Mouse (Mus musculus) neural tube, embryonic 11.5 days (tissue): ENCODE data around the gene Exosc2. TPM values are rescaled to one million over a fixed set of nuclear protein-coding genes. Genes with fewer than 3 reads are reported as not detected.

ENCODE experiments used
- ATAC-seq: fragments of 200-750 bp; cut with Nextera tagmentation; 2 replicates; pipeline ENCODE4 v1.8.0; 2017; ENCODE audit warnings: moderate number of reproducible peaks, mild to moderate bottlenecking, moderate TSS enrichment, moderate library complexity; ENCODE audit not compliant: insufficient read depth, low FRiP score, low TSS enrichment
- DNase-seq: peaks from one replicate; pipeline ENCODE4 v3.0.0-alpha.2; 2015; ENCODE audit warnings: low spot score
- H3K27ac ChIP-seq: fragments of 300-500 bp; sonication (generic); 2 replicates; pipeline ENCODE4 v1.5.1; 2014; ENCODE audit warnings: low read depth, mild to moderate bottlenecking, low read length
- H3K27me3 ChIP-seq: fragments of 300-500 bp; sonication (generic); 2 replicates; pipeline ENCODE4 v1.6.1; 2014; ENCODE audit warnings: mild to moderate bottlenecking, low read length, mixed read lengths; ENCODE audit not compliant: control insufficient read depth, insufficient read depth
- H3K36me3 ChIP-seq: fragments of 300-500 bp; sonication (generic); 2 replicates; pipeline ENCODE4 v1.6.1; 2014; ENCODE audit warnings: mild to moderate bottlenecking, low read length, moderate library complexity, mixed read lengths; ENCODE audit not compliant: control insufficient read depth, insufficient read depth
- H3K4me1 ChIP-seq: fragments of 300-500 bp; sonication (generic); 2 replicates; pipeline ENCODE4 v1.6.1; 2014; ENCODE audit warnings: low read length, mixed read lengths; ENCODE audit not compliant: control insufficient read depth, insufficient read depth
- H3K4me2 ChIP-seq: fragments of 300-500 bp; sonication (generic); 2 replicates; pipeline ENCODE4 v1.6.1; 2014; ENCODE audit warnings: low read depth, mild to moderate bottlenecking, moderate library complexity
- H3K4me3 ChIP-seq: fragments of 300-500 bp; sonication (generic); 2 replicates; pipeline ENCODE4 v1.5.1; 2014; ENCODE audit warnings: low read depth, low read length
- H3K9ac ChIP-seq: fragments of 300-500 bp; sonication (generic); 2 replicates; pipeline ENCODE4 v1.6.1; 2014; ENCODE audit warnings: mild to moderate bottlenecking, low read length
- H3K9me3 ChIP-seq: fragments of 300-500 bp; sonication (generic); 2 replicates; pipeline ENCODE4 v1.6.1; 2016; ENCODE audit warnings: low read length; ENCODE audit not compliant: control insufficient read depth
- WGBS: fragments of 180-500 bp; shearing (Covaris S2); extraction: QIAGEN DNeasy Blood & Tissue Kit; methylation state at CpG from one replicate; pipeline ENCODE4 v1.1.7; 2014; 5-methylcytosine and 5-hydroxymethylcytosine counted together
- polyA plus RNA-seq: library from polyadenylated mRNA; unstranded; fragments of >200 nt; fragmentation: Nextera tagmentation; extraction: Ambion mirVana; gene quantifications from 2 replicates; pipeline ENCODE4 v1.2.1, GENCODE M21; 2014

The Exosc2 gene
- polyA plus RNA-seq = 54.7 and 64.5 TPM in 2 replicates

DNA sequence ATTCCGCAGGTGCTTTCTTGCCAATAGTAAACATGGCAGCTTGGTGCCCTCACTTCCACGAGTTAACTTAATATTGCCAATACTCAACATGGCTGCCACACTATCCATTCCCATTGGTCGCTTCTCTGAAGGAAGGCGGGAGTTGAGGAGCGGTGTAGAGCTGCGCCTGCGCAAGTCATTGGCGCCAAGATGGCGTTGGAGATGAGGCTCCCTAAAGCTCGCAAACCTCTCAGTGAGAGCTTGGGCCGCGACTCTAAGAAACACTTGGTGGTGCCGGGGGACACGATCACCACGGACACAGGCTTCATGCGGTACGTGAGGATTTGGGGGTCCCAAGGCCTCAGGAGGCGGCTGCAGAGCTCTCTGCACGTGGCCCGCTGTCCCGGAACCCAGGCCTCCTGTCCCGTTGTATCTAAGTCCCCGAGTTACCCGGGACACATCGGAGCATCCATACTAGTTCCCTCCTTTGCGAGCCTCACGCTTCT is at the start of gene Exosc2:
TSS of gene Exosc2 (plus strand) at position 165 of the 485 bp plus-strand sequence.
- no peak within 1 kb of the TSS for H3K27ac ChIP-seq
- H3K4me3 ChIP-seq = peak within 1 kb of the TSS; percentile 82
- WGBS = under 1% methylated on average over 27 of the region's 27 CpGs
- H3K4me2 ChIP-seq = peak within 1 kb of the TSS; percentile 82
- ATAC-seq = peak; percentile 84
- peak; percentile 94 for DNase-seq
- peaks cover 3% of the 10 kb centered on the region; the same call in 1 of the 2 replicates for H3K36me3 ChIP-seq
- H3K4me1 ChIP-seq = no peaks in the 10 kb centered on the region
- H3K9me3 ChIP-seq = no peaks in the 10 kb centered on the region
- peak within 1 kb of the TSS; percentile 90 for H3K9ac ChIP-seq
- H3K27me3 ChIP-seq = 0 out of 2 replicates have a peak, but pooled peaks cover 2% of the 10 kb centered on the region

DNA sequence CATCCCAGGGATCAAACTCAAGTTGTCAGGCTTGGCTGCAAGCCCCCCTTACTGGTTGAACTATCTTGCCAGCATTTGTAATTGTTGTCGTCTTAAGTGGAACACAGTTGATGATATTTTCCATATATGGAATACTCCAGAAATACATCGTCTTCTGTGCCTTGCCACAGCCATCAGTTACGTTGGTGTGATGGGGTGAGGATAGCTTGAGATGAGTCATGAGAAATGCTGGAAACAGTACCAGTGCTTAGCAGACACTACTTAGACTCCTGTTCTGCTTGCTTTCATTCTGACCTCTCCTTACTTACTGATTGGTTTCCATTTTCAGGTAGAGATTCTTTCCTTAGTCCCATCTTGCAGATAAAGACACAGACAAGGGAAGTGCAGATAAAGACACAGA is 37.0 kb upstream of the Exosc2 start:
- H3K27ac ChIP-seq = no peak overlapping the region
- peaks cover 79% of the 10 kb centered on the region for H3K27me3 ChIP-seq
- no peak overlapping the region for H3K4me3 ChIP-seq
- peaks cover 25% of the 10 kb centered on the region for H3K4me1 ChIP-seq
- H3K36me3 ChIP-seq = no peaks in the 10 kb centered on the region
- DNase-seq (no peak), ATAC-seq (no peak)
- H3K9me3 ChIP-seq = no peaks in the 10 kb centered on the region
- H3K4me2 ChIP-seq = no peak overlapping the region
- 67% methylated on average over 3 of the region's 3 CpGs for WGBS
- no peak overlapping the region for H3K9ac ChIP-seq

DNA sequence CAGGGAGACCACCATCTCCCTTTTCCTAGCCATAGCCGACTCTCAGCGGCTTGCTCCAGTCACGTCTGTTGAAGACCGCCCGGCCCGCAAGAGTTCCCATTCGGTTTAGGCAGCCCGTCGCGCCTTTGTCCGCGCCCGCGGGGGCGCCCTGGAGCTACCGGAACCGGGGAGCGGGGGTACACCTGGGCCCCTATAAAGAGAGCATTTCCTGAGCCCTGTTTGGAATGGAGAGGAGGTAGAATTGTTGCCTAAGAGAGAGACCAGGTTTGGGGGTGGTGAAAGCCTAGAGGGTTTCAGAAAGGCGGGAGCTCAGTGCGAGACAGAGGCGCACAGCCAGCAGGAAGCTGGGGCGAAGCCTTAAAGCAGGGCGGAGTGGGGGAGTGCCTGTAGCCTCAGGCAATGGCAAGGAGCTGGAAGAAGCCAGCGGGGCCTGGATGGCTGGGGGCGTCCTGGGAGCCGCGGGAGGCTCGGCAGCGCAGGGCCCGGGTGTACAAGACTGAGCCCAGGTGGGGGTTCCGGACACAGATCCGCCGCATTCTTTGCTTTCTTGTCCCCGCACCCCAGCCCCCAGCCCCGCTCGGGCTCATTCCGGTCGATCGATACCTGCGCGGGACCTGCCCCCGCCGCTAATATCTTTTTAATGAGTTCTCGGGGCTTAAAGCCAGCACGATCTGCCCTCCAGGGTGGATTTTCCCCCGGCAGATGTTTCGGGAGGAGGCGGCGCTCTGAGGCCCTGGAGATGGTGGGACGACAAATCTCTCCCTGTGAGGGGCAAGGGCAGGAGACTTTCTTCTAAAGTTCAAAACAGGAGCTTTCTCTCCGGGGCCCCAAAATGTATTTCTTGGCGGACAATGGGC is 35.0 kb upstream of the Exosc2 start:
- no peaks in the 10 kb centered on the region for H3K36me3 ChIP-seq
- peak overlapping the region; percentile 42; the same call in 1 of the 2 replicates for H3K27ac ChIP-seq
- peak overlapping the region; percentile 15 for H3K4me3 ChIP-seq
- peak overlapping the region; percentile 39 for H3K9ac ChIP-seq
- no peaks in the 10 kb centered on the region for H3K9me3 ChIP-seq
- H3K27me3 ChIP-seq = peaks cover 93% of the 10 kb centered on the region
- peak; percentile 49 for DNase-seq
- peak overlapping the region; percentile 53 for H3K4me2 ChIP-seq
- under 1% methylated on average over 52 of the region's 52 CpGs for WGBS
- H3K4me1 ChIP-seq = peaks cover 32% of the 10 kb centered on the region
- no peak for ATAC-seq

DNA sequence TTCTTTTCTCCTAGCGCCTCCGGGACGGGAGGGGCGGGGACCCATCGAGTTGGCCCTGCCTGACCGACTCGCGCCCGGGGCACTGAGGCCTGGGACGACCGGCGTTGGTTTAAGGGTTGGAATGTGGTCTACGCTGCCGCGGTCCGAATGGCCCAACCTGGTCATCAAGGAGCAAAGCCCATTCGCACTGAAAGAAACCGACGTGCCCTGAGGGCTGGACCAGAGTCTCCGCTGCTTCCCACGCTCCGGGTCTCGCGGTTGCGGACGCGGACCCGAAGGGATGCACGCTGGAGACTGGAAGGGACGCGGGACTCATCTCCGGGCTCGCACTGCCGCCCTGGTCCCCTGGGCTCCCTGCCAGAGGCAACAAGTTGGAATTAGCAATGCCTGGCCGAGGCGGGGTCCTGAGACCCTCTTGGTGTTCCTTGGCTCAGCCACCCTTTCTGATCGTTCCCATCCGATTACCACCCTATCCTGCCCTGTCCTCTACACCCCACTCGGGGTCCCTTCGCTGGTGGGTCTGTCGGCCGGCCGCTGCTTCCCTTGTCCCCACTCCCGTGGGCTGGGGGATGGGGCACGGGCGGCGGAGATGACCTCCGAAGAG is 34.3 kb upstream of the Exosc2 start:
- H3K27me3 ChIP-seq = peaks cover 95% of the 10 kb centered on the region
- H3K4me3 ChIP-seq = peak overlapping the region; percentile 15
- peaks cover 33% of the 10 kb centered on the region for H3K4me1 ChIP-seq
- WGBS = under 1% methylated on average over 45 of the region's 48 CpGs
- H3K4me2 ChIP-seq = peak overlapping the region; percentile 53
- DNase-seq (no peak), ATAC-seq (no peak; the same call in 1 of the 2 replicates)
- H3K27ac ChIP-seq = peak overlapping the region; percentile 42; the same call in 1 of the 2 replicates
- H3K9me3 ChIP-seq = no peaks in the 10 kb centered on the region
- no peaks in the 10 kb centered on the region for H3K36me3 ChIP-seq
- no peak overlapping the region; the same call in none of the 2 replicates for H3K9ac ChIP-seq

DNA sequence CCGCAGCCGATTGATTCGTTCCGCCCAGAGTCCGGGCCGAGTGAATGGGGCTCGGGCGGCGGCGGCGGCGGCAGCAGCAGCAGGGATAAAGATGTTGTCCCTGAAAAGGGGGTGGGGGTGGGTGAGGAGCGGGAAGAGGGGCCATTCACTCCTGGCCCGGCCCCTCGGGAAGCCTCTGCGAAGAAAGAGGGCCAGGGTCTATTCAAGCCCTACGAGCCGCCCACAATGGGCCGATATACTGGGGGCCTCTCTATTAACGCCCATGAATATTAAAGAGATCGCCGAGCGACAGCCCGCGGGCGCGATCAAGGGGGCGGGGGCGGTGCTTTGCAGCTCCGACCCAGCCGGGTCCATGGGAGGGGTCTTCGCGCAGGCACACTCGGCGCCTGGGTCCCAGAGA is 33.8 kb upstream of the Exosc2 start:
- ATAC-seq (peak; percentile 78), DNase-seq (peak; percentile 82)
- peaks cover 96% of the 10 kb centered on the region for H3K27me3 ChIP-seq
- H3K27ac ChIP-seq = peak overlapping the region; percentile 54; the same call in 1 of the 2 replicates
- H3K9ac ChIP-seq = peak overlapping the region; percentile 41; the same call in 1 of the 2 replicates
- H3K4me1 ChIP-seq = peaks cover 35% of the 10 kb centered on the region
- H3K9me3 ChIP-seq = no peaks in the 10 kb centered on the region
- WGBS = 0% methylated on average over 32 of the region's 35 CpGs
- peak overlapping the region; percentile 53 for H3K4me2 ChIP-seq
- no peaks in the 10 kb centered on the region for H3K36me3 ChIP-seq
- peak overlapping the region; percentile 31 for H3K4me3 ChIP-seq

DNA sequence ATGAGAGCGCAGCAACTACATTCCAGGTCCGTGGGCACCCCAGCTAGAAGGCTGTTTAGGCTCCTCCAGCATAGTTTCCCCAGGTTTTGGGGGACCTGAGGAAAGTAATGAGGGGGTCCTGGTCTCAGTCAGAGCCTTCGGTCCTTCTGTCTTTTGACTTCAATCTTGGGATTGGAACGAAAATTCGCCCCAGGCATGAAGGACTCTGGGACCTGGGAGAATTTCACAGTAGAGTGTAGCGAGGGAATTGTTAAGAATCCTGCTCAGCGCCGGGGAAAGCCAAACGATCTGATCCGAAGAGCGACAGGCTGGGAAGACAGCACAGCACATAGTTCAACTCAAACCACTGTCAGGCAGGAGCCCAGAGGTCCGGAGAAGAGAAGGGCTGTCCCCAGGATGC is 33.2 kb upstream of the Exosc2 start:
- peak overlapping the region; percentile 53 for H3K4me2 ChIP-seq
- H3K4me1 ChIP-seq = peaks cover 39% of the 10 kb centered on the region
- H3K27me3 ChIP-seq = peaks cover 96% of the 10 kb centered on the region
- no peak for ATAC-seq
- 0% methylated on average over 12 of the region's 12 CpGs for WGBS
- H3K9me3 ChIP-seq = no peaks in the 10 kb centered on the region
- no peak for DNase-seq
- H3K27ac ChIP-seq = peak overlapping the region; percentile 54; the same call in 1 of the 2 replicates
- H3K9ac ChIP-seq = peak overlapping the region; percentile 41
- H3K4me3 ChIP-seq = peak overlapping the region; percentile 31
- no peaks in the 10 kb centered on the region for H3K36me3 ChIP-seq

DNA sequence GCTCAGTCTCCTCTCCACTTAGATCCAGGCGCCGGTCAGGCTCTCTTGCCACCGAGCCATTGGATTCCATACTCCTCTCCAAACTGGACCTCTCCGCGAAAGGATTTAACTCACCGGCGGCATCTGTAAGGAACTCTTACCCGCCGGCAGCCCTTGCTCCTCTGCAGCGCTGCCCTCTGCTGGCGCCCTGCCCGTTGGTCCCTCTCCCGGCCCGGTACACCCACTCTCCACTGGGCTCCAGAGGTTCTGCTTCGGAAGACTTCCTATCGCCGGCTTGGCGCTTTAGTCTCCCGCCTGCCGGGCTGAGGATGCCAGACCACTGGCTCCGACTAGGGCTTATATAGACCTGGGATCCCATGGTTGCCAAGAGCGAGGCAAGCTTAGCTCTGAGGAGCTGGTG is 32.7 kb upstream of the Exosc2 start:
- Histone ChIP-seq H3K4me1 (peaks cover 39% of the 10 kb centered on the region), H3K9me3 (no peaks in the 10 kb centered on the region), H3K4me2 (peak overlapping the region; percentile 53), H3K4me3 (peak overlapping the region; percentile 31), H3K27ac (peak overlapping the region; percentile 54), H3K9ac (peak overlapping the region; percentile 41), H3K36me3 (no peaks in the 10 kb centered on the region), H3K27me3 (peaks cover 96% of the 10 kb centered on the region)
- ATAC-seq (no peak), DNase-seq (peak; percentile 72)
- under 1% methylated on average over 22 of the region's 22 CpGs for WGBS

DNA sequence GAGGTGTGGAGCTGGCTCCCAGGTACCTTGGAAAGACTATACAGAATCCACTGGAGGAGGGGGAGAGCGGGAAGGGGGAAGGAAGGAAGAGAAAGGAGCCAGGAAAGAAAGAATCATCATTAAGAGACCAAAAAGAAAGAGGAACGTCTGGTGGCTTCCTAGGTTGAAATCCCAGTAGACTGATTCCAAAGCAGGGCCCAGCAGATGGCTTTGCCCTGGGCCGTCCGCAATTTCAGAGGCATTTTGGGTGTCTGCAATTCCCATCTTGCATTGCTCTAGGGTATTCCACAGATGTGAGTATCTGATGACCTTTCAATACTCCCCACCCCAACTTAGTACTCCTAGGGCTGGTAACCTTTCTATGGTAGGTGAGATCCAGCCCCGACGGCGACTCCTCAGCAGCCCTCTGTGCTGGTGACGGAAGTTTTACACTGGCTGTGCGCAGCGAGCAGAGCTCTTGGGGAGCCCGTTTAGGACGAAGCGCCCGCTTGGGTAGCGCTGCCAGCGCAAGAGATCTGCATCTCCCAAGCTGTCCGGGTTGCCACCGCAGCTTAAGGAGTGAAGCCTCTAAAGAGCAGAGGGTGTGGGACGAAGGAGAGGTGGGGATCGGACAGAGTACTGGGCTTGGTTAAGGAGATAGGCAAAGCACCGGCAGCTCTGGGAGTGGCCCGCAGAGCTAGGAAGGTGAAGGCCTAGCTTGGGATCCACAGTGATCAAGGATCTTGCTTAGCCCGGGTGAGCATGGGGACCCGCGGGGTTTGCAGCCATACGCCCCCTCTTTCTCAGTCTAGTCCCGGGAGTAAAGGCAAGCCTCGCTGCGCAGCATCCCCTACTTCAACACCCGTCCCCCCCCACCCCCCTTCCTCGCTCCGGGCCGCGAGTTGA is 31.7 kb upstream of the Exosc2 start:
- no peak for ATAC-seq
- Histone ChIP-seq H3K27me3 (peaks cover 96% of the 10 kb centered on the region), H3K4me2 (peak overlapping the region; percentile 53), H3K9ac (0 out of 2 replicates have a peak overlapping the region, but pooled peaks have one; percentile 41), H3K27ac (peak overlapping the region; percentile 39; the same call in 1 of the 2 replicates), H3K36me3 (no peaks in the 10 kb centered on the region), H3K4me3 (peak overlapping the region; percentile 31), H3K9me3 (no peaks in the 10 kb centered on the region), H3K4me1 (peaks cover 39% of the 10 kb centered on the region)
- DNase-seq = peak; percentile 60
- under 1% methylated on average over 34 of the region's 34 CpGs for WGBS
